Mouse (Mus musculus) embryonic stem cell, embryonic (primary cell): Measurements from ENCODE around the gene Supt6.

Experiments used
- CTCF ChIA-PET, 4 experiments: fragments of 300-600 bp in 2 of 4; fragments of 350-600 bp in 2 of 4; sonication (Branson Sonifier 250); formaldehyde crosslinking; loops; one replicate each; lab custom pipeline; 2022; ENCODE audit warnings: inconsistent platforms in 2 of 4; lab: Charles Lee
- POLR2A ChIA-PET, 4 experiments: fragments of 300-600 bp in 2 of 4; fragments of 350-600 bp in 2 of 4; sonication (Branson Sonifier 250); formaldehyde crosslinking; loops; one replicate each; lab custom pipeline; 2022; ENCODE audit warnings: antibody characterized with exemption in 4 of 4, inconsistent platforms in 1 of 4; lab: Charles Lee

Gene Supt6

GRCm38 (mm10) chr11:78245627-78246317 lies at the start of gene Supt6, which contains the start of gene Sdf2:
Gene Supt6, minus strand, starts transcription at chr11:78245987.
Gene Sdf2, plus strand, starts transcription at chr11:78245746.
- CTCF ChIA-PET = interaction anchor here in 2 of 4 experiments (0.7 to 1.1 kb wide), 2 partner anchors 17 to 30 kb away, joined by 3 read pairs; no protein-coding TSS in a partner anchor
- POLR2A ChIA-PET = interaction anchor here in 3 of 4 experiments (0.6 to 6.1 kb wide), 36 partner anchors 8 to 1005 kb away, joined by 3 to 92 read pairs (median 4); partner anchors contain the start of genes Rpl23a (in 3 of the 3), Eral1 (in 2 of the 3), 2610507B11Rik (in 1 of the 3) and Fam222b (in 1 of the 3)

- ChIA-PET POLR2A (interaction anchor here in 2 of 4 experiments (0.6 to 2.1 kb wide), 6 partner anchors 9 to 34 kb away, joined by 3 to 6 read pairs (median 4); partner anchors contain the start of gene Pigs (in 1 of the 2)), CTCF (no interaction called here)
Observed at GRCm38 (mm10) chr11:78294585-78294984, 48.8 kb upstream of the Supt6 start.

- POLR2A ChIA-PET = interaction anchor here in 2 of 4 experiments (0.5 to 1.9 kb wide), 4 partner anchors 18 to 107 kb away, joined by 3 to 5 read pairs (median 3); partner anchors contain the start of gene Rpl23a (in 1 of the 2)
Observed at GRCm38 (mm10) chr11:78290654-78291053, 44.9 kb upstream of the Supt6 start, which contains the start of gene BC030499. Gene BC030499, plus strand, starts transcription at chr11:78290841.

GRCm38 (mm10) chr11:78289146-78289763 lies 43.5 kb upstream of the Supt6 start:
- CTCF ChIA-PET = no interaction called here
- POLR2A ChIA-PET = interaction anchor here (0.8 to 2.2 kb wide), 11 partner anchors 10 to 76 kb away, joined by 3 to 9 read pairs (median 4); no protein-coding TSS in a partner anchor

More at GRCm38 (mm10) chr11:78290654-78291053, 44.9 kb upstream of the Supt6 start, which contains the start of gene BC030499:
- CTCF ChIA-PET = no interaction called here

GRCm38 (mm10) chr11:78279586-78279985 lies 33.8 kb upstream of the Supt6 start:
- CTCF ChIA-PET = interaction anchor here in 1 of 4 experiments (1.2 kb wide), 1 partner anchor 16 kb away, joined by 3 read pairs; no protein-coding TSS in a partner anchor
- POLR2A ChIA-PET = interaction anchor here in 3 of 4 experiments (0.6 to 1.9 kb wide), 10 partner anchors 8 to 298 kb away, joined by 3 to 8 read pairs (median 5); partner anchors contain the start of gene Rpl23a (in 1 of the 3)

GRCm38 (mm10) chr11:78278853-78279252 lies 33.1 kb upstream of the Supt6 start:
- ChIA-PET CTCF (interaction anchor here in 1 of 4 experiments (1.2 kb wide), 1 partner anchor 16 kb away, joined by 3 read pairs; no protein-coding TSS in a partner anchor), POLR2A (interaction anchor here (0.6 to 1.9 kb wide), 11 partner anchors 9 to 297 kb away, joined by 3 to 8 read pairs (median 4); partner anchors contain the start of gene Rpl23a (in 1 of the 4))

GRCm38 (mm10) chr11:78276169-78276568 lies 30.4 kb upstream of the Supt6 start:
- CTCF ChIA-PET = interaction anchor here in 2 of 4 experiments (0.9 to 1.7 kb wide), 3 partner anchors 13 to 79 kb away, joined by 3 to 4 read pairs (median 4); partner anchors contain the start of genes Sdf2 (in 1 of the 2) and Supt6 (in 1 of the 2)
- POLR2A ChIA-PET = interaction anchor here in 2 of 4 experiments (0.9 to 1.8 kb wide), 5 partner anchors 9 to 52 kb away, joined by 3 to 5 read pairs (median 4); partner anchors contain the start of genes Aldoc (in 1 of the 2) and Pigs (in 1 of the 2)

GRCm38 (mm10) chr11:78275596-78275995 lies 29.8 kb upstream of the Supt6 start:
- ChIA-PET POLR2A (interaction anchor here in 3 of 4 experiments (0.6 to 1.4 kb wide), 5 partner anchors 10 to 108 kb away, joined by 3 to 5 read pairs (median 4); partner anchors contain the start of genes Aldoc (in 1 of the 3) and Pigs (in 1 of the 3)), CTCF (interaction anchor here in 2 of 4 experiments (0.9 to 1.7 kb wide), 4 partner anchors 10 to 79 kb away, joined by 3 to 4 read pairs (median 4); partner anchors contain the start of genes Sdf2 (in 1 of the 2) and Supt6 (in 1 of the 2))

GRCm38 (mm10) chr11:78271986-78272385 lies 26.2 kb upstream of the Supt6 start:
- POLR2A ChIA-PET = interaction anchor here in 2 of 4 experiments (0.6 to 3.3 kb wide), 19 partner anchors 9 to 271 kb away, joined by 3 to 11 read pairs (median 4); partner anchors contain the start of genes 2610507B11Rik (in 1 of the 2), Eral1 (in 1 of the 2) and Rpl23a (in 1 of the 2)
- CTCF ChIA-PET = interaction anchor here in 2 of 4 experiments (0.8 to 1.8 kb wide), 2 partner anchors 9 kb away, joined by 5 to 8 read pairs; no protein-coding TSS in a partner anchor

- ChIA-PET CTCF (interaction anchor here in 1 of 4 experiments (0.6 kb wide), 1 partner anchor 1662 kb away, joined by 3 read pairs; no protein-coding TSS in a partner anchor), POLR2A (interaction anchor here in 2 of 4 experiments (0.6 to 4.9 kb wide), 9 partner anchors 11 to 82 kb away, joined by 3 to 70 read pairs (median 4); partner anchors contain the start of gene Rpl23a (in 1 of the 2))
Observed at GRCm38 (mm10) chr11:78265571-78265970, 19.8 kb upstream of the Supt6 start.

GRCm38 (mm10) chr11:78262550-78262949 lies 16.8 kb upstream of the Supt6 start:
- ChIA-PET CTCF (interaction anchor here (0.6 to 2.3 kb wide), 31 partner anchors 9 to 498 kb away, joined by 3 to 8 read pairs (median 4); partner anchors contain the start of genes Pigs (in 1 of the 4), Sdf2 (in 1 of the 4) and Supt6 (in 1 of the 4)), POLR2A (interaction anchor here (0.6 to 4.9 kb wide), 27 partner anchors 9 to 1856 kb away, joined by 3 to 70 read pairs (median 4); partner anchors contain the start of genes Rpl23a (in 2 of the 4), Sdf2 (in 2 of the 4) and Supt6 (in 1 of the 4))

- CTCF ChIA-PET = interaction anchor here (0.6 to 2.3 kb wide), 32 partner anchors 8 to 497 kb away, joined by 3 to 14 read pairs (median 4); partner anchors contain the start of gene Pigs (in 1 of the 4)
- POLR2A ChIA-PET = interaction anchor here (0.6 to 4.9 kb wide), 54 partner anchors 10 to 1857 kb away, joined by 3 to 70 read pairs (median 4); partner anchors contain the start of genes Pigs (in 3 of the 4), Rpl23a (in 3 of the 4), Aldoc (in 2 of the 4) and Ift20 (in 1 of the 4)
Observed at GRCm38 (mm10) chr11:78261380-78262352, 15.9 kb upstream of the Supt6 start, which contains the start of gene 2610507B11Rik. Gene 2610507B11Rik, plus strand, starts transcription at chr11:78261752.

- CTCF ChIA-PET = interaction anchor here in 3 of 4 experiments (0.6 to 2.3 kb wide), 13 partner anchors 11 to 455 kb away, joined by 3 to 14 read pairs (median 3); no protein-coding TSS in a partner anchor
Observed at GRCm38 (mm10) chr11:78260489-78261258, 14.9 kb upstream of the Supt6 start.

GRCm38 (mm10) chr11:78256618-78257017 lies 10.8 kb upstream of the Supt6 start:
- POLR2A ChIA-PET = interaction anchor here in 3 of 4 experiments (0.6 to 1.8 kb wide), 7 partner anchors 8 to 160 kb away, joined by 3 to 10 read pairs (median 3); partner anchors contain the start of genes Rpl23a (in 1 of the 3), Sdf2 (in 1 of the 3) and Supt6 (in 1 of the 3)
- CTCF ChIA-PET = interaction anchor here in 2 of 4 experiments (0.7 to 0.9 kb wide), 2 partner anchors 8 to 73 kb away, joined by 3 read pairs; partner anchors contain the start of gene Rpl23a (in 1 of the 2)

More at GRCm38 (mm10) chr11:78260489-78261258, 14.9 kb upstream of the Supt6 start:
- POLR2A ChIA-PET = interaction anchor here (0.6 to 4.9 kb wide), 40 partner anchors 11 to 290 kb away, joined by 3 to 70 read pairs (median 4); partner anchors contain the start of genes Pigs (in 3 of the 4), Rpl23a (in 3 of the 4), Aldoc (in 2 of the 4) and Ift20 (in 1 of the 4)
